Mouse (Mus musculus) adrenal gland, adult (tissue): ENCODE results near the gene Fastkd1.
"Not testable (repeated sequence)": the region's sequence is repeated elsewhere in the genome, so short reads cannot be mapped to it uniquely, and the experiment has no call there.

Source experiments
- DNase-seq, 2 experiments: peaks; one replicate each; pipeline ENCODE4 v3.0.0; 2022 to 2023; ENCODE audit warnings: low spot score in 1 of 2; ENCODE audit not compliant: inconsistent age in 2 of 2

The Fastkd1 gene

GRCm38 (mm10) chr2:69673723-69674122 is 39.6 kb downstream of the Fastkd1 start:
- DNase-seq, result no peak

GRCm38 (mm10) chr2:69669853-69670252 is 43.5 kb downstream of the Fastkd1 start, which contains the start of gene Klhl41:
Klhl41 (plus strand) TSS chr2:69670120.
- no peak for DNase-seq

- no peak for DNase-seq
These were observed 44.9 kb downstream of the Fastkd1 start for GRCm38 (mm10) chr2:69668414-69668813.

DNA sequence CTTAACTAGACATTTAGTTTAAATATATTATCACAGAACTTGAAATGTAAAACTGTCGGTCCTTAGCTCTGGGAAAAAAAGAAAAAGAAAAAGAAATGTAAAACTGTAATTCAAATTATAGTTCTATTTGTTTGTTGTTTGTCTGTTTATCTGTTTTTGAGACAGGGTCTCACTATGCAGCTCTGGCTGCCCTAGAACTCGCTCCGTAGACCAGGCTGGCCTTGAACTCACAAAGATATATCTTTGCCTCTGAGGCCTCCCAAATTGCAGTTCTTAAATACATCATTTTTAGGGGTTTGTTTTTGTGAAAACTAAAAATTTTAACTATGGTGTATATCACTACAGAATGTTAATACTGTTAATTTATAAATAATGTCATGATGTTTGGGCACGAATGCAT is 45.7 kb downstream of the Fastkd1 start:
- no peak for DNase-seq

DNA sequence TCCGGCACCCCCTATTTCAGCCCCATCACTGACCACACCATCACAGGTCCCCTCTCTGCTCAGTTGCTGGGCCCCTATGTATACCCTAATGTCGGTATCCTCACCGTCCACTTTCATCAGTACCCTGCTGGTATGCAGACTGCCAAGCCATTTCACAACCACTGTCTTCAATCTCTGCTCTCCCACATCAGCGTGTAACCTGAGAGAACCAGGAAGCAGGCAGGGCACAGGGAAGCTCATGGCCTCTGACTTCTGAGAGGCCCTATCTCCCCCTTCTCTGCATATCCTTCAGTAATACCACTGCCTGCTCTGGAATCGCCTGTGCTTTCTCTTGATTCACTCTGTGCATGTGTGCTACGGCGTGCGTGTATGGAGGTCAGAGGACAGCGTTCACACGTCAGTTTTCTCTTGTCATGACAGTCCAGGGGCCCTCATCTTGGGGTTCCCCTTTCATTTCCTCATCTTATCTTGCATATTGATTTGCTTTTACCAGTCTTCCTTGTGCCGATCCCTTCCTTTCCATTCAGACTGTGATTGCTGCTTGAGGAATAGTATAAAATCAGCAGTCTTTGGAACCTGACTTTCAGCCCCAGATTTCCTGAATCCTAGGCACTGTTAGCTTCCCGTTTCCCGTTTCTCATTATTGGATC is 49.4 kb downstream of the Fastkd1 start:
- DNase-seq, result no peak

DNA sequence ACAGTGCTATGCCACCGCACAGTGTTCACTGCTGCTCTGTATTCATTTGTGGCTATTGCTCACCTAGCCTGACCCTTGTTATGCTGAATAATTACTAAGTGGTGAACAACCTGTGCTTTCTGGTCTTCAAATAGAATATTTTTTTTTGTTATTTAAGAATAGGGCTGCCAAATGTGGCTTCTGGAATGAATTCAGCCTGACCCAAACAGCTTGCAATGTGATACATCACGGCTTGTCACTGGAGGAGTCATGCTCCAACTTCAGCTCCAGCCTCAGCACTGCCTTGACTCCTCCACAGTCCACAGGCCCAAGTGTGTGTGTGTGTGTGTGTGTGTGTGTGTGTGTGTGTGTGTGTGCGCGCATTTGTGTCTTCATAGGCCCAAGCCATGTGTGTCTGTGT is 54.0 kb downstream of the Fastkd1 start:
- DNase-seq, result no peak

DNA sequence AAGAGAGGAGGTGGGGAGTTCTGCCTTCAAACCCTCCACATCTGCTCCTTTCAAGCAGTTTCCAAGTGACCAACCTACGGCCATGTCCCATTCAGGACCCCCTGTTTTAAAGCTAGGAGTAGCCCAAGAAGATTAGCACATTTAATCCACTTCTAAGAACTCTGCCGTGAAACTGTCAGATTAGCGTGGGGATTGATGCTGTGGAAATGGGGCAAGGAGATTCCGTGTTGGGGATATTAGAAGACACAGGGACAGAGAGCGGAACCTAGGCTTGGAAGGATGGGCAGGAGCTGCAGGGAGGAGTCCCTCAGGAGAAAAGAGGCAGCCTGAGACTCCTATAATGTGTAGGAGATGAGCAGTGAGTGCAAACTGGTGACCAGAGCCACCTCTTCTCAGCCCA is 63.6 kb downstream of the Fastkd1 start:
- DNase-seq, result no peak

GRCm38 (mm10) chr2:69646726-69647490 is 66.4 kb downstream of the Fastkd1 start, which contains the start of gene Bbs5:
Bbs5 (plus strand) TSS chr2:69647171.
- DNase-seq, result peak; percentile 95 to 98

DNA sequence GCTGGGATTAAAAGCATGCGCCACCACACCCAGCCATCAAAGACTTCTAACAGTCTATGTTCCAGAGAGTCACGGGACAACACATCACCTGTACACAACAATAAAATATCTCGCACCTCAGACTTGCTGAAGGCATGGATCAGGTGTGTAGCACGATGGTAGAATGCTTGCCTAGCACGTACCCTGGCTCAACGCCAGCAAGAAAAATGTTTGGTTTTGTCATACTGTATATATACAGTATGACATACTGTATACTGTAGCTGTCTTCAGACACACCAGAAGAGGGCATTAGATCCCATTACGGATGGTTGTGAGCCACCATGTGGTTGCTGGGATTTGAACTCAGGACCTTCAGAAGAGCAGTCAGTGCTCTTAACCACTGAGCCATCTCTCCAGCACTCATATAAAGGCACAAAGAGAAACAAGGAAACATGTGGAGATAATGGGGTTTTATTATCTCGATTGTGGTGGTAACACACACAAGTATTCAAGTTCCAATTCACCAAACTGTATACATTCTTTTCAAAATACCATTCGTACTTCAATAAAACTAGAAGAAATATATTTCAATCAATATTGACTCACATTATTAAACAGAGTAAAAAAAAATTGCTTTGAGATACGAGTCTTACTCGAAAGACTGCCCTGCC is 68.2 kb downstream of the Fastkd1 start:
- DNase-seq, result no peak

- DNase-seq, result no peak
These were observed 73.2 kb downstream of the Fastkd1 start for GRCm38 (mm10) chr2:69640100-69640499.

DNA sequence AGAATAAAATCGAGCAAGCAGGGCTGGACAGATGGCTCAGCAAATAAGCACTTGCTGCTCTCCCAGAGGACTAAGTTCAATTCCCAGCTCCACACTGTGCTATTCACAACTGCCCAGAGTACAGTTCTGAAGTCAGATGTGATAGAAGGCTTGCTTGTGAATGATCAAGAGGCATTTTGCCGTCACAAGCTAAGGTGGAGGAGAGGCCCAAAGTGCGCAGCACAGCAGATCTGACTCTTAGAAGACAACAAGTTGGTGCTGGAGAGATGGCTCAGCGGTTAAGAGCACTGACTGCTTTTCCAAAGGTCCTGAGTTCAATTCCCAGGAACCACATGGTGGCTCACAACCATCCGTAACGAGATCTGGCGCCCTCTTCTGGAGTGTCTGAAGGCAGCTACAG is 75.3 kb downstream of the Fastkd1 start:
- not testable (repeated sequence) for DNase-seq
